Mouse (Mus musculus): ENCODE measurements at regions not wholly inside any gene's neighbourhood (a gene's known extent, or its start where the extent isn't known, plus 50 kb on each side); places are given as distances from the start of the nearest gene placed in this dataset.

GRCm38 (mm10) chr10:118592648-118593368, 152.0 kb downstream of the Ifng start:
- peak; percentile 82 for DNase-seq (ENCODE audit: low spot score)

GRCm38 (mm10) chr10:118596206-118596605, 155.4 kb downstream of the Ifng start:
- Histone ChIP-seq H3K4me2 (replicated peaks; ENCODE audit: low read depth, low read length) (no peak overlapping the region), H3K36me3 (ENCODE audit: control insufficient read depth, insufficient read depth, low read length) (no peaks in the 10 kb centered on the region), H3K27me3 (ENCODE audit: control insufficient read depth, insufficient read depth, low read length) (no peaks in the 10 kb centered on the region), H3K9me3 (ENCODE audit: control insufficient read depth, low read length) (no peaks in the 10 kb centered on the region), H3K4me3 (ENCODE audit: low read depth, low read length) (no peak overlapping the region), H3K9ac (ENCODE audit: low read depth, low read length) (no peak overlapping the region), H3K4me1 (replicated peaks; ENCODE audit: control insufficient read depth, insufficient read depth, low read length) (no peaks in the 10 kb centered on the region), H3K27ac (ENCODE audit: low read depth, low read length) (no peak overlapping the region)
- ATAC-seq (ENCODE audit: low FRiP score) (no peak), DNase-seq (ENCODE audit: low spot score) (no peak)
- 63% methylated on average over 8 of the region's 8 CpGs for WGBS

More at GRCm38 (mm10) chr10:118592648-118593368, 152.0 kb downstream of the Ifng start:
- no peak overlapping the region for H3K4me2 ChIP-seq (replicated peaks; ENCODE audit: low read depth, low read length)
- no peak overlapping the region for H3K27ac ChIP-seq (ENCODE audit: low read depth, low read length)
- H3K4me3 ChIP-seq (ENCODE audit: low read depth, low read length), result no peak overlapping the region
- H3K9me3 ChIP-seq (ENCODE audit: control insufficient read depth, low read length), result no peaks in the 10 kb centered on the region
- no peaks in the 10 kb centered on the region for H3K4me1 ChIP-seq (replicated peaks; ENCODE audit: control insufficient read depth, insufficient read depth, low read length)
- 43% methylated on average over 16 of the region's 16 CpGs for WGBS
- ATAC-seq (ENCODE audit: low FRiP score), result no peak
- no peaks in the 10 kb centered on the region for H3K27me3 ChIP-seq (ENCODE audit: control insufficient read depth, insufficient read depth, low read length)
- no peaks in the 10 kb centered on the region for H3K36me3 ChIP-seq (ENCODE audit: control insufficient read depth, insufficient read depth, low read length)
- H3K9ac ChIP-seq (ENCODE audit: low read depth, low read length), result no peak overlapping the region

- no peaks in the 10 kb centered on the region for H3K36me3 ChIP-seq (ENCODE audit: control insufficient read depth, insufficient read depth, low read length)
- WGBS, result 90% methylated on average over 4 of the region's 4 CpGs
- no peaks in the 10 kb centered on the region for H3K9me3 ChIP-seq (ENCODE audit: control insufficient read depth, low read length)
- no peak overlapping the region for H3K9ac ChIP-seq (ENCODE audit: low read depth, low read length)
- no peaks in the 10 kb centered on the region for H3K4me1 ChIP-seq (replicated peaks; ENCODE audit: control insufficient read depth, insufficient read depth, low read length)
- H3K4me2 ChIP-seq (replicated peaks; ENCODE audit: low read depth, low read length), result no peak overlapping the region
- H3K4me3 ChIP-seq (ENCODE audit: low read depth, low read length), result no peak overlapping the region
- no peak for DNase-seq (ENCODE audit: low spot score)
- no peaks in the 10 kb centered on the region for H3K27me3 ChIP-seq (ENCODE audit: control insufficient read depth, insufficient read depth, low read length)
- no peak for ATAC-seq (ENCODE audit: low FRiP score)
- no peak overlapping the region for H3K27ac ChIP-seq (ENCODE audit: low read depth, low read length)
Measured at GRCm38 (mm10) chr10:118598497-118598896, 157.7 kb downstream of the Ifng start.

GRCm38 (mm10) chr10:118599197-118599596, 158.4 kb downstream of the Ifng start:
- no peak overlapping the region for H3K27ac ChIP-seq (ENCODE audit: low read depth, low read length)
- WGBS, result 96% methylated on average over 5 of the region's 5 CpGs

GRCm38 (mm10) chr10:118599610-118600009, 158.8 kb downstream of the Ifng start:
- Histone ChIP-seq H3K27ac (ENCODE audit: low read depth, low read length) (no peak overlapping the region), H3K36me3 (ENCODE audit: control insufficient read depth, insufficient read depth, low read length) (no peaks in the 10 kb centered on the region), H3K4me1 (replicated peaks; ENCODE audit: control insufficient read depth, insufficient read depth, low read length) (no peaks in the 10 kb centered on the region), H3K4me3 (ENCODE audit: low read depth, low read length) (no peak overlapping the region), H3K4me2 (replicated peaks; ENCODE audit: low read depth, low read length) (no peak overlapping the region), H3K9ac (ENCODE audit: low read depth, low read length) (no peak overlapping the region), H3K27me3 (ENCODE audit: control insufficient read depth, insufficient read depth, low read length) (no peaks in the 10 kb centered on the region), H3K9me3 (ENCODE audit: control insufficient read depth, low read length) (no peaks in the 10 kb centered on the region)
- ATAC-seq (ENCODE audit: low FRiP score) (no peak), DNase-seq (ENCODE audit: low spot score) (no peak)
- WGBS, result 92% methylated on average over 4 of the region's 4 CpGs

More at GRCm38 (mm10) chr10:118599197-118599596, 158.4 kb downstream of the Ifng start:
- DNase-seq (ENCODE audit: low spot score) (no peak), ATAC-seq (ENCODE audit: low FRiP score) (no peak)
- Histone ChIP-seq H3K4me1 (replicated peaks; ENCODE audit: control insufficient read depth, insufficient read depth, low read length) (no peaks in the 10 kb centered on the region), H3K9me3 (ENCODE audit: control insufficient read depth, low read length) (no peaks in the 10 kb centered on the region), H3K27me3 (ENCODE audit: control insufficient read depth, insufficient read depth, low read length) (no peaks in the 10 kb centered on the region), H3K9ac (ENCODE audit: low read depth, low read length) (no peak overlapping the region), H3K36me3 (ENCODE audit: control insufficient read depth, insufficient read depth, low read length) (no peaks in the 10 kb centered on the region), H3K4me2 (replicated peaks; ENCODE audit: low read depth, low read length) (no peak overlapping the region), H3K4me3 (ENCODE audit: low read depth, low read length) (no peak overlapping the region)

- no peak for ATAC-seq (ENCODE audit: low FRiP score)
- Histone ChIP-seq H3K9ac (ENCODE audit: low read depth, low read length) (no peak overlapping the region), H3K4me3 (ENCODE audit: low read depth, low read length) (no peak overlapping the region), H3K36me3 (ENCODE audit: control insufficient read depth, insufficient read depth, low read length) (no peaks in the 10 kb centered on the region), H3K27me3 (ENCODE audit: control insufficient read depth, insufficient read depth, low read length) (no peaks in the 10 kb centered on the region), H3K9me3 (ENCODE audit: control insufficient read depth, low read length) (no peaks in the 10 kb centered on the region), H3K27ac (ENCODE audit: low read depth, low read length) (no peak overlapping the region), H3K4me2 (replicated peaks; ENCODE audit: low read depth, low read length) (no peak overlapping the region), H3K4me1 (replicated peaks; ENCODE audit: control insufficient read depth, insufficient read depth, low read length) (no peaks in the 10 kb centered on the region)
- whole genome bisulfite sequencing, result 69% methylated on average over 4 of the region's 4 CpGs
- no peak for DNase-seq (ENCODE audit: low spot score)
Measured at GRCm38 (mm10) chr10:118602922-118603321, 162.1 kb downstream of the Ifng start.

GRCm38 (mm10) chr10:118603857-118604414, 163.1 kb downstream of the Ifng start:
- no peak for ATAC-seq (ENCODE audit: low FRiP score)
- 92% methylated on average over 13 of the region's 13 CpGs for WGBS
- Histone ChIP-seq H3K9ac (ENCODE audit: low read depth, low read length) (no peak overlapping the region), H3K9me3 (ENCODE audit: control insufficient read depth, low read length) (no peaks in the 10 kb centered on the region), H3K4me3 (ENCODE audit: low read depth, low read length) (no peak overlapping the region), H3K27ac (ENCODE audit: low read depth, low read length) (no peak overlapping the region), H3K4me1 (replicated peaks; ENCODE audit: control insufficient read depth, insufficient read depth, low read length) (no peaks in the 10 kb centered on the region), H3K36me3 (ENCODE audit: control insufficient read depth, insufficient read depth, low read length) (no peaks in the 10 kb centered on the region), H3K27me3 (ENCODE audit: control insufficient read depth, insufficient read depth, low read length) (no peaks in the 10 kb centered on the region), H3K4me2 (replicated peaks; ENCODE audit: low read depth, low read length) (no peak overlapping the region)
- no peak for DNase-seq (ENCODE audit: low spot score)

GRCm38 (mm10) chr10:118605156-118605821, 164.4 kb downstream of the Ifng start:
- WGBS, result 90% methylated on average over 10 of the region's 10 CpGs
- ATAC-seq (ENCODE audit: low FRiP score) (no peak), DNase-seq (ENCODE audit: low spot score) (no peak)
- Histone ChIP-seq H3K4me2 (replicated peaks; ENCODE audit: low read depth, low read length) (no peak overlapping the region), H3K4me1 (replicated peaks; ENCODE audit: control insufficient read depth, insufficient read depth, low read length) (no peaks in the 10 kb centered on the region), H3K4me3 (ENCODE audit: low read depth, low read length) (no peak overlapping the region), H3K9me3 (ENCODE audit: control insufficient read depth, low read length) (no peaks in the 10 kb centered on the region), H3K27me3 (ENCODE audit: control insufficient read depth, insufficient read depth, low read length) (no peaks in the 10 kb centered on the region), H3K27ac (ENCODE audit: low read depth, low read length) (no peak overlapping the region), H3K36me3 (ENCODE audit: control insufficient read depth, insufficient read depth, low read length) (no peaks in the 10 kb centered on the region), H3K9ac (ENCODE audit: low read depth, low read length) (no peak overlapping the region)

GRCm38 (mm10) chr10:118607418-118607817, 166.6 kb downstream of the Ifng start:
- no peak for DNase-seq (ENCODE audit: low spot score)
- Histone ChIP-seq H3K4me1 (replicated peaks; ENCODE audit: control insufficient read depth, insufficient read depth, low read length) (no peaks in the 10 kb centered on the region), H3K27me3 (ENCODE audit: control insufficient read depth, insufficient read depth, low read length) (no peaks in the 10 kb centered on the region), H3K4me2 (replicated peaks; ENCODE audit: low read depth, low read length) (no peak overlapping the region), H3K9me3 (ENCODE audit: control insufficient read depth, low read length) (no peaks in the 10 kb centered on the region), H3K36me3 (ENCODE audit: control insufficient read depth, insufficient read depth, low read length) (no peaks in the 10 kb centered on the region), H3K4me3 (ENCODE audit: low read depth, low read length) (no peak overlapping the region), H3K27ac (ENCODE audit: low read depth, low read length) (no peak overlapping the region), H3K9ac (ENCODE audit: low read depth, low read length) (no peak overlapping the region)
- no peak for ATAC-seq (ENCODE audit: low FRiP score)
- WGBS, result 100% methylated on average over 1 of the region's 1 CpGs
